Mouse (Mus musculus): ENCODE data around the gene Polr1c. TPM values are rescaled to one million over a fixed set of nuclear protein-coding genes. Genes with fewer than 3 reads are reported as not detected.

Gene Polr1c
- polyA plus RNA-seq, 1 experiment from 2014 or later: 138 TPM

MicroRNAs encoded within 50 kb of the gene (microRNA counts, 519-probe panel; counts per million panel counts)
- microRNA mmu-miR-693-3p (not detected), microRNA mmu-miR-693-5p (not detected)

Small RNAs within 50 kb of the gene (microRNA-seq; reads per million reads assigned to microRNA genes)
- gene Mir693: not detected

Other genes with a start within 250 kb of the Polr1c start
- gene Vegfa, start 215.7 kb downstream of the Polr1c start, polyA plus RNA-seq (2016; fragmentation: Nextera tagmentation; extraction: Ambion mirVana): 2.1 and 2.3 TPM in 2 replicates
- gene Mrps18a, start 137.1 kb downstream of the Polr1c start, polyA plus RNA-seq (2016; fragmentation: Nextera tagmentation; extraction: Ambion mirVana): 143 and 156 TPM in 2 replicates
- 11.7 and 14.2 TPM in 2 replicates for gene Rsph9, start 103.8 kb downstream of the Polr1c start, polyA plus RNA-seq (2016; fragmentation: Nextera tagmentation; extraction: Ambion mirVana)
- gene Mad2l1bp, start 94.5 kb downstream of the Polr1c start, polyA plus RNA-seq (2016; fragmentation: Nextera tagmentation; extraction: Ambion mirVana): 36.1 and 40.1 TPM in 2 replicates
- 28.2 and 31.0 TPM in 2 replicates for gene Gtpbp2, start 87.0 kb downstream of the Polr1c start, polyA plus RNA-seq (2016; fragmentation: Nextera tagmentation; extraction: Ambion mirVana)
- gene Polh, start 45.4 kb downstream of the Polr1c start, polyA plus RNA-seq (2016; fragmentation: Nextera tagmentation; extraction: Ambion mirVana): 12.6 and 13.6 TPM in 2 replicates
- gene Xpo5, start 45.3 kb downstream of the Polr1c start, polyA plus RNA-seq (2016; fragmentation: Nextera tagmentation; extraction: Ambion mirVana): 67.1 and 70.7 TPM in 2 replicates
- 71.5 and 75.0 TPM in 2 replicates for gene Yipf3, start within 50 bp of the Polr1c start, polyA plus RNA-seq (2016; fragmentation: Nextera tagmentation; extraction: Ambion mirVana)
- 1.6 and 1.9 TPM in 2 replicates for gene Lrrc73, start 5.5 kb upstream of the Polr1c start, polyA plus RNA-seq (2016; fragmentation: Nextera tagmentation; extraction: Ambion mirVana)
- gene Tjap1, start 35.0 kb upstream of the Polr1c start, polyA plus RNA-seq (2016; fragmentation: Nextera tagmentation; extraction: Ambion mirVana): 65.8 and 68.2 TPM in 2 replicates
- gene Dlk2, start 49.4 kb upstream of the Polr1c start, polyA plus RNA-seq (2016; fragmentation: Nextera tagmentation; extraction: Ambion mirVana): 0.68 and 0.78 TPM in 2 replicates
- 7.6 and 8.9 TPM in 2 replicates for gene Abcc10, start 80.3 kb upstream of the Polr1c start, polyA plus RNA-seq (2016; fragmentation: Nextera tagmentation; extraction: Ambion mirVana)
- 7.8 and 9.9 TPM in 2 replicates for gene Zfp318, start 135.7 kb upstream of the Polr1c start, polyA plus RNA-seq (2016; fragmentation: Nextera tagmentation; extraction: Ambion mirVana)
- 0.72 and 0.85 TPM in 2 replicates for gene Crip3, start 180.9 kb upstream of the Polr1c start, polyA plus RNA-seq (2016; fragmentation: Nextera tagmentation; extraction: Ambion mirVana)
- gene Slc22a7, start 190.4 kb upstream of the Polr1c start, polyA plus RNA-seq (2016; fragmentation: Nextera tagmentation; extraction: Ambion mirVana): not detected in 2 replicates
- gene Ttbk1, start 239.6 kb upstream of the Polr1c start, polyA plus RNA-seq (2016; fragmentation: Nextera tagmentation; extraction: Ambion mirVana): 0.81 and 1.8 TPM in 2 replicates
- gene Dnph1, start 248.7 kb upstream of the Polr1c start, polyA plus RNA-seq (2016; fragmentation: Nextera tagmentation; extraction: Ambion mirVana): 85.2 and 98.4 TPM in 2 replicates